Mouse (Mus musculus): ENCODE data around the gene Gm8906.
"Not testable (repeated sequence)": the region's sequence is repeated elsewhere in the genome, so short reads cannot be mapped to it uniquely, and the experiment has no call there.

Gm8906 gene

DNA sequence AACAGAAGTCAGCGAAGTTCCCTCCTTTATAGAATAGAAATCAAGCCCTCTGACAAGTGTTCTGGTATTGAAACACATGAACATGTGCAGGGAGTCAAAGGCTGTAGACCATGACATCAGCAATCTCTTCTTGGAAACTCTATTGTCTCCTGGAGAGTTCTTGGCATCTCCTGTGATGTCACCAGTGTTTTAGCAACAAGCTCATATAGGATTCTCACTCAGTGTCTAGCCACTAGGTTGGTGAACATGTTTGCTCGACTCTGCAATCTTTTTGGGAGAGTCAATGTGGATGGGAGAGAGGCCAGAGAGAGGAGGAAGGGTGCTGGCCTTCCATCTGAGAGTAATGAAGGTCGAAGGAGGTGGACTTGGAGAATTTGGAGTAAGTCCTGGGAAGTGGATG lies at the start of gene Gm8906:
Gene Gm8906, plus strand, starts transcription at position 301 of the 400 bp plus-strand sequence.
- DNase-seq (ENCODE audit: low spot score), result not testable (repeated sequence)

All from left cerebral cortex, adult 11 months (tissue).